17 mouse cellular contexts compared by ENCODE assay signal in the genomic region with DNA sequence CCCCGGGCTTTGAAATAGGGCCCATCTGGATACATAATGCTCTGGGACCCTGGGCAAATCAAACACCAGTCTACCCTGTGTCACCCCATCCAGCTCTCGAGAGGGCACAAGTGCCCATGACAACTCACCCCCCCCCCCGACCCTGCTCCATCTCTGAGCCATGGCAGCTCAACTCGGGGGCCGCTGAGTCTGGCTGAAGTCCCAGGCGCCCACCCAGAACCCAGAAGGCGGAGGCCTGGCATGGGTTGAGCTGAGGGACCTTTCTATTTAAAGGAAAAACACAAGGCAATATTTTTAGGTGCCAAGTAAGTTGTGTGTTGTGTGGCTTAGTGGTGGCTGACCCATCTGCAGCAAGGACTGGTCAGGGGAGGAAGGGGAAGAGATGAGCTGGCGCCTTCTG. TPM values are rescaled to one million over a fixed set of nuclear protein-coding genes. Genes with fewer than 3 reads are reported as not detected.
DNase-seq lines count a peak whose midpoint lies in the region; ATAC-seq and TF ChIP-seq lines count a peak whose summit lies in the region.
"Had no signal": no experiment of that assay in that cellular context is flagged by ENCODE, and none has a peak within 500 bp of the region (broad histone marks: within the 10 kb centered on the region; RNA-seq: fewer than 3 reads in every experiment).

No protein-coding gene starts in this region.

- no peak overlapping the region for H3K4me3 ChIP-seq in hindbrain, embryonic 15.5 days
- H3K4me3 ChIP-seq in hindbrain, embryonic 12.5 days: no peak overlapping the region
- no peak overlapping the region for H3K4me3 ChIP-seq in embryonic facial prominence, embryonic 12.5 days
- H3K4me3 ChIP-seq in limb, embryonic 12.5 days (replicated peaks): no peak overlapping the region
- H3K4me3 ChIP-seq in intestine, postnatal 0 days (ENCODE audit: low read depth, low read length): no peak overlapping the region
- no peak overlapping the region for H3K4me3 ChIP-seq in lung, adult 2 months (replicated peaks; ENCODE audit: extremely low read depth, low read depth, low read length)
- H3K4me3 ChIP-seq: forebrain, embryonic 13.5 days; gastrocnemius, adult 2 months; heart, embryonic 10.5 days had no signal

- H3K9ac ChIP-seq in hindbrain, embryonic 15.5 days: no peak overlapping the region
- no peak overlapping the region for H3K9ac ChIP-seq in hindbrain, embryonic 12.5 days
- no peak overlapping the region for H3K9ac ChIP-seq in embryonic facial prominence, embryonic 12.5 days
- 0 out of 2 replicates have a peak overlapping the region, but pooled peaks have one; percentile 23 for H3K9ac ChIP-seq in limb, embryonic 12.5 days (replicated peaks)
- H3K9ac ChIP-seq in intestine, postnatal 0 days (ENCODE audit: low read depth, low read length): no peak overlapping the region
- H3K9ac ChIP-seq: forebrain, embryonic 13.5 days had no signal

- DNase-seq in lung, adult 2 months: no peak
- DNase-seq: adrenal gland, adult 8-10 months; adrenal gland, postnatal 36 days; cerebellum, adult 2 months; gastrocnemius, adult 2 months; gastrocnemius, postnatal 25 days; heart, postnatal 10 days; heart, postnatal 4 days had no signal

- peak; percentile 27; the same call in 1 of the 2 replicates for ATAC-seq in hindbrain, embryonic 15.5 days (ENCODE audit: low FRiP score, low read depth)
- no peak for ATAC-seq in hindbrain, embryonic 12.5 days (ENCODE audit: low FRiP score)
- ATAC-seq in embryonic facial prominence, embryonic 12.5 days (ENCODE audit: insufficient number of reproducible peaks, insufficient read depth, low FRiP score, low TSS enrichment): no peak
- ATAC-seq in limb, embryonic 12.5 days (ENCODE audit: insufficient number of reproducible peaks, insufficient read depth, low FRiP score, low TSS enrichment, low read depth): no peak
- ATAC-seq in intestine, postnatal 0 days: no peak
- ATAC-seq: forebrain, embryonic 13.5 days; hindbrain, embryonic 16.5 days; inflammation-experienced regulatory T-cells, adult 6 months had no signal

- no peak overlapping the region for H3K27ac ChIP-seq in hindbrain, embryonic 15.5 days (replicated peaks)
- H3K27ac ChIP-seq in hindbrain, embryonic 12.5 days: no peak overlapping the region
- 0 out of 2 replicates have a peak overlapping the region, but pooled peaks have one; percentile 17 for H3K27ac ChIP-seq in embryonic facial prominence, embryonic 12.5 days
- H3K27ac ChIP-seq in limb, embryonic 12.5 days: peak overlapping the region; percentile 81
- H3K27ac ChIP-seq in intestine, postnatal 0 days (ENCODE audit: low read depth, low read length): no peak overlapping the region
- H3K27ac ChIP-seq: forebrain, embryonic 13.5 days; gastrocnemius, adult 2 months; heart, embryonic 10.5 days had no signal

- no peak overlapping the region for H3K4me2 ChIP-seq in hindbrain, embryonic 15.5 days
- no peak overlapping the region for H3K4me2 ChIP-seq in hindbrain, embryonic 12.5 days (replicated peaks)
- no peak overlapping the region for H3K4me2 ChIP-seq in embryonic facial prominence, embryonic 12.5 days (replicated peaks)
- H3K4me2 ChIP-seq in limb, embryonic 12.5 days: no peak overlapping the region
- H3K4me2 ChIP-seq in intestine, postnatal 0 days (replicated peaks; ENCODE audit: low read depth): no peak overlapping the region
- H3K4me2 ChIP-seq: forebrain, embryonic 13.5 days had no signal

- no peaks in the 10 kb centered on the region for H3K9me3 ChIP-seq in hindbrain, embryonic 15.5 days
- no peaks in the 10 kb centered on the region for H3K9me3 ChIP-seq in hindbrain, embryonic 12.5 days (replicated peaks)
- H3K9me3 ChIP-seq in embryonic facial prominence, embryonic 12.5 days: no peaks in the 10 kb centered on the region
- no peaks in the 10 kb centered on the region; the same call in 1 of the 2 replicates for H3K9me3 ChIP-seq in limb, embryonic 12.5 days
- H3K9me3 ChIP-seq in intestine, postnatal 0 days (ENCODE audit: control insufficient read depth): no peaks in the 10 kb centered on the region
- H3K9me3 ChIP-seq: forebrain, embryonic 13.5 days; heart, embryonic 10.5 days had no signal

- TF ChIP-seq POLR2A in lung, adult 2 months (IDR thresholded peaks at IDR 0.05; ENCODE audit: borderline replicate concordance, extremely low read depth, low read depth, low read length): no peak

- 0 out of 2 replicates have a peak, but pooled peaks cover 9% of the 10 kb centered on the region for H3K4me1 ChIP-seq in hindbrain, embryonic 15.5 days (replicated peaks)
- peaks cover 9% of the 10 kb centered on the region; the same call in 1 of the 2 replicates for H3K4me1 ChIP-seq in hindbrain, embryonic 12.5 days
- peaks cover 27% of the 10 kb centered on the region for H3K4me1 ChIP-seq in embryonic facial prominence, embryonic 12.5 days
- peaks cover 34% of the 10 kb centered on the region for H3K4me1 ChIP-seq in limb, embryonic 12.5 days (replicated peaks)
- peaks cover 9% of the 10 kb centered on the region for H3K4me1 ChIP-seq in intestine, postnatal 0 days (replicated peaks; ENCODE audit: control insufficient read depth, insufficient read depth, low read length)
- no peaks in the 10 kb centered on the region for H3K4me1 ChIP-seq in lung, adult 2 months (ENCODE audit: control insufficient read depth, insufficient read depth, low read length)

- WGBS in hindbrain, embryonic 15.5 days: 77% methylated on average over 8 of the region's 8 CpGs
- WGBS in hindbrain, embryonic 12.5 days: 83% methylated on average over 8 of the region's 8 CpGs
- WGBS in embryonic facial prominence, embryonic 12.5 days: 53% methylated on average over 8 of the region's 8 CpGs
- WGBS in limb, embryonic 12.5 days: 72% methylated on average over 8 of the region's 8 CpGs
- WGBS in intestine, postnatal 0 days: 91% methylated on average over 8 of the region's 8 CpGs
- WGBS in lung, adult 2 months: 85% methylated on average over 8 of the region's 8 CpGs

- no peaks in the 10 kb centered on the region for H3K36me3 ChIP-seq in hindbrain, embryonic 15.5 days
- no peaks in the 10 kb centered on the region for H3K36me3 ChIP-seq in hindbrain, embryonic 12.5 days
- no peaks in the 10 kb centered on the region for H3K36me3 ChIP-seq in embryonic facial prominence, embryonic 12.5 days
- H3K36me3 ChIP-seq in limb, embryonic 12.5 days: no peaks in the 10 kb centered on the region
- no peaks in the 10 kb centered on the region for H3K36me3 ChIP-seq in intestine, postnatal 0 days (ENCODE audit: control insufficient read depth, insufficient read depth)
- H3K36me3 ChIP-seq: heart, embryonic 10.5 days had no signal

- no peaks in the 10 kb centered on the region for H3K27me3 ChIP-seq in hindbrain, embryonic 15.5 days
- no peaks in the 10 kb centered on the region for H3K27me3 ChIP-seq in hindbrain, embryonic 12.5 days
- no peaks in the 10 kb centered on the region for H3K27me3 ChIP-seq in embryonic facial prominence, embryonic 12.5 days
- no peaks in the 10 kb centered on the region for H3K27me3 ChIP-seq in limb, embryonic 12.5 days
- no peaks in the 10 kb centered on the region for H3K27me3 ChIP-seq in intestine, postnatal 0 days (replicated peaks; ENCODE audit: control insufficient read depth, insufficient read depth, low read length)
- H3K27me3 ChIP-seq: forebrain, embryonic 13.5 days had no signal

- TF ChIP-seq CTCF in intestine, postnatal 0 days (IDR thresholded peaks at IDR 0.05; ENCODE audit: low read depth): no peak
- no peak for TF ChIP-seq CTCF in lung, adult 2 months (IDR thresholded peaks at IDR 0.05; ENCODE audit: insufficient read depth, low read length)

RNA-seq across cellular contexts. Expression of gene Spsb1, which starts 9.4 kb away (rescaled TPM):
- polyA plus RNA-seq in hindbrain, embryonic 15.5 days (2015; fragmentation: Nextera tagmentation; extraction: Ambion mirVana): 7.4 and 9.5 TPM in 2 replicates
- polyA plus RNA-seq in hindbrain, embryonic 12.5 days (2016; fragmentation: Nextera tagmentation; extraction: Ambion mirVana): 15.5 and 17.8 TPM in 2 replicates
- 21.0 and 22.6 TPM in 2 replicates for polyA plus RNA-seq in embryonic facial prominence, embryonic 12.5 days (2016; fragmentation: Nextera tagmentation; extraction: Ambion mirVana)
- 17.7 and 19.1 TPM in 2 replicates for polyA plus RNA-seq in limb, embryonic 12.5 days (2016; fragmentation: Nextera tagmentation; extraction: Ambion mirVana)
- polyA plus RNA-seq in intestine, postnatal 0 days (2015; fragmentation: Nextera tagmentation; extraction: Ambion mirVana): 26.4 and 26.5 TPM in 2 replicates
- polyA plus RNA-seq in lung, adult 2 months (2012; rRNA removed): 20.2 and 23.4 TPM in 2 replicates

RNA-seq across cellular contexts. Expression of gene H6pd, which starts 44.5 kb away (rescaled TPM):
- polyA plus RNA-seq in hindbrain, embryonic 15.5 days (2015; fragmentation: Nextera tagmentation; extraction: Ambion mirVana): 3.0 and 3.4 TPM in 2 replicates
- 5.4 and 5.8 TPM in 2 replicates for polyA plus RNA-seq in hindbrain, embryonic 12.5 days (2016; fragmentation: Nextera tagmentation; extraction: Ambion mirVana)
- polyA plus RNA-seq in embryonic facial prominence, embryonic 12.5 days (2016; fragmentation: Nextera tagmentation; extraction: Ambion mirVana): 7.4 and 8.4 TPM in 2 replicates
- 7.0 and 10.0 TPM in 2 replicates for polyA plus RNA-seq in limb, embryonic 12.5 days (2016; fragmentation: Nextera tagmentation; extraction: Ambion mirVana)
- 33.1 and 37.5 TPM in 2 replicates for polyA plus RNA-seq in intestine, postnatal 0 days (2015; fragmentation: Nextera tagmentation; extraction: Ambion mirVana)
- polyA plus RNA-seq in lung, adult 2 months (2012; rRNA removed): 148 and 171 TPM in 2 replicates

Comparison
In these comparisons a context has a peak if more than half of its experiments do, and no peak if none do; other contexts are left out.
1. H3K27ac ChIP-seq: peak in embryonic facial prominence, embryonic 12.5 days (single experiment) and limb, embryonic 12.5 days (single experiment); none in hindbrain, embryonic 15.5 days (single experiment), hindbrain, embryonic 12.5 days (single experiment) and intestine, postnatal 0 days (single experiment).